Mouse (Mus musculus) hematopoietic stem cell, adult 5-6 weeks (primary cell): ENCODE measurements at regions not wholly inside any gene's neighbourhood (a gene's known extent, or its start where the extent isn't known, plus 50 kb on each side); places are given as distances from the start of the nearest gene placed in this dataset.

Experiments
- ATAC-seq, 2 experiments: fragments of 125-278 bp in 1 of 2; replicated peaks in 1 of 2; 2 replicates each; pipeline ENCODE4 v1.8.0; 2016 to 2017; ENCODE audit warnings: inconsistent platforms in 2 of 2, mild to moderate bottlenecking in 2 of 2, moderate number of reproducible peaks in 2 of 2, low read depth in 1 of 2, moderate TSS enrichment in 1 of 2; ENCODE audit not compliant: low FRiP score in 2 of 2, poor library complexity in 2 of 2, severe bottlenecking in 2 of 2, insufficient read depth in 1 of 2, low TSS enrichment in 1 of 2

DNA sequence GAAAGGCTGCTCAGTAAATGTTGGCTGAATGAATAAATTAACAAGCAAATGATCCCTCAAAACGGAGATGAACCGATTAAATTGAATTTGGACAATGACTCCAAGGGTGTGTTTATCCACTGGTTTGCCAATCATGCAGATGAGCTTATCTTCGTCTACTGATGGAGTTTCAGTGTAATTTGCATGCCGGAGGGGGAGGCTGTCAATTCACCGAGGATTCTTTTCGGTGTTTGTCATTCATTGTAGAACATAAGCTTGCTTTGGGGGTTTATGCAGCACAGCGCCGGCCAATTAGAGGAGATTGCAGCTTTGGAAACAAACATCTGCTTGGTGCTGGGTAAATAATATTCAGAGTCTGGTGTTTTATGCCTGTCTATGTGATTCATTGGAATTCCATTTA is 132.7 kb downstream of the Otoa start:
- no peak for ATAC-seq

DNA sequence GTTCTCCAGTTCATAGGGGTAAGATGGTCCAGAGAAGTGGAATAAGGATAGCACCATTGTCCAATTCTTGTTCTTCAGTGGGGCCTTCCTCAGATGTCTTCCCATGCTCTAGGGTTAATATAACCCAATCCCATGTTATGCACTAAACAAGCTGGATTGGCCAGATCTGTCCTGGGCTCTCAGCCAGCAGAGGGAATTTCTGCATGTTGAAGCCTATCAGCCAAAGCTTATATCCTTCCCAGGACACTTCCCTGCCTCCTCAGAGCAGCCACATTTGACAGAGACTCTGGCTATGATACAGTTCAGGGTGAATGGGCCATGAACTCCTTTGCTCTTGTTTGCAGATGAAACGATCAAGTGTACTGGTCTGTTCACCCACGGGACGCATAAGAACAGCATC is 133.6 kb downstream of the Otoa start:
- no peak for ATAC-seq

GRCm38 (mm10) chr7:121215735-121216134 is 134.3 kb downstream of the Otoa start:
- no peak for ATAC-seq

DNA sequence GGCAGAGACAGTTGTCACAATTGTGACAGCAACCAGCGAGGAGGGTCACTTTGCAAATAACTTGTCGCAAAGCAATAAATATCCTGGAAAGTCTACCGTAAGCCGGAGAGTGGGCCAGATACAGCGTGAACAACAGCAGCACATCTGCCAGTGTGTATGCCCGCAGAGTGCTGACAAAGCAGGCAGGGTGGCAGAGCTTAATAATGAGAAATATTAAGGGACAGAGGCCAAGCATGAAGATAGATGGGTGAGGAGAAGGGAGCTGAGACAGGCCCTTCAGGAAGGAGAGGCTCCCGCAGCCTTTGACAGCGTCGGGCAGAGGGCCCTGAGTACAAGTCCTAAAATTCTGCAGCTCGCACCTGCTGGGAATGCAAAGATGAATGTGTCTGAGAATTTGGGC is 136.6 kb downstream of the Otoa start:
- no peak for ATAC-seq

- no peak for ATAC-seq
Observed at GRCm38 (mm10) chr7:121221158-121221557, 139.7 kb downstream of the Otoa start.

- ATAC-seq = no peak
Observed at GRCm38 (mm10) chr7:121231881-121232280, 150.4 kb downstream of the Otoa start.

- ATAC-seq = no peak
Observed at GRCm38 (mm10) chr7:121234831-121235230, 153.4 kb downstream of the Otoa start.

DNA sequence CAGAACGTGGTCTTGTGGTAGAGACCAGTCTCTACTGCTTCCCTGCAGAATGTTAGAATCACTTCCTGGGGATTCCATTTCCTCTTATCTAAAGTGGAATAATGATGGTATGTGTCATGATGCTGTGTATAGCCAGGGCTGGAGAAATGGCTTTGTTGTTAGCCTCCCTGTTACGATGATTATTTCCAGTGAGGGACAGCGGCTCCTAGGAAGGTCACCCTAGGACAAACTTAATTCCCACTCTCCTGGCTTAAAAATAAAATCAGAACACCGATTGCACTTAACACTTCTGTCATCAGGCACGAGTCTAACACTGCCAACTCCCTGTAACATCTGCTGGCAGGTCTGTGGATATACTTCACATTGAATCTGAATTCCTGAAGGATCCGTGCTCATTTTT is 151.9 kb upstream of the Hs3st2 start:
- ATAC-seq = no peak

DNA sequence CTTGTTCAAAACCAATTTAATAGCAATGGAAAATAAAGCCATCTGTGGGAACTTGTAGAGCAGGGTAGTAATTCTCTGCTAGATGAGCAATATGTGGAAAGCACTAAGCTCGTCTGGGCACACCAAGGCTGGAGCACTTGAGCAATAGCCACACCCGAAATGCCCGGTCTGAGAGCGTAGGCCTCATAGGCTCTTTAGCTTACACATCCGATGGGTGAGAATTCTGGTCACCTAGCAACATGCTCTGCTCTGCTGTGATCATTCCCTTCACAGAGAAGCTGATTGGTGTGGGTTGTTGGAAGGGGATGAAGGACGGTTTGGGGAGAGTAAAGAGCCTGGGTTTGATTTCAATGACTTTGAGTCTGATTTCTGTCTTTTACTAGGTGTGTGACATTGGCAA is 143.8 kb upstream of the Hs3st2 start:
- ATAC-seq = no peak

- no peak for ATAC-seq
Observed at GRCm38 (mm10) chr7:121257466-121257865, 134.2 kb upstream of the Hs3st2 start.

DNA sequence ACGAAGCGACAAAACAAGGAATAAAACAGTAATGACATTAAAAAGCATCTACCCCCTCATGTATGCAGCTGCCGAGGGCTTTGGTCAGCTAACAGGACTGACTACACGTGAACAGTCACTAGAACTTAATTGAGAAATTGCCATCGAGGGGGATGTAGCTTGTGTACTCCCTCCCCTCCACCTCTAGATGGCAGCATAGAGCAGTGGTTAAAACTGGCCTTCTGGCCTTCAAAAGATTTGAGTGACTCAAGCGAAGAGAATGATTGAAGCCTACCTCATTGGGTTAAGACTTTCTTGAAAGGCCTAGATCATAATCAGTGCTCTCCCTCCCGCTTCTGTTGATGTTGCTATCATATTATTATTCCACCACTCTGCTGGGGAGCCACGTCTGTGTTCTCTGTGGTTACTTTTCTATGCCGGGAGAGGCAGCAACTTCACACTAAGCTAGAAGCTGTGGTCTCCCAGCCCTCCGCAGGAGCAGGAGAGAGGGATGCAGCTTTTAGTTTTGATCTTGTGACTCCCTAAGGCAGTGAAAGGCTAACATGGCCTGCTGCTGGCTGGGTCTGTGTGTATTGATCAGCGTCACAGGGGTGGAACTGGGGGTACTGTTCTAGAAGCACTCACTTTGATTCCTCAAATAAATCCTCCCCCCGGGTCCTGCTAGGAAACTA is 132.7 kb upstream of the Hs3st2 start:
- ATAC-seq = peak; percentile 78; a peak in 3 of 4 replicates

GRCm38 (mm10) chr7:121259497-121260009 is 132.1 kb upstream of the Hs3st2 start:
- ATAC-seq = no peak

- no peak for ATAC-seq
Observed at GRCm38 (mm10) chr7:121269358-121269757, 122.3 kb upstream of the Hs3st2 start.

DNA sequence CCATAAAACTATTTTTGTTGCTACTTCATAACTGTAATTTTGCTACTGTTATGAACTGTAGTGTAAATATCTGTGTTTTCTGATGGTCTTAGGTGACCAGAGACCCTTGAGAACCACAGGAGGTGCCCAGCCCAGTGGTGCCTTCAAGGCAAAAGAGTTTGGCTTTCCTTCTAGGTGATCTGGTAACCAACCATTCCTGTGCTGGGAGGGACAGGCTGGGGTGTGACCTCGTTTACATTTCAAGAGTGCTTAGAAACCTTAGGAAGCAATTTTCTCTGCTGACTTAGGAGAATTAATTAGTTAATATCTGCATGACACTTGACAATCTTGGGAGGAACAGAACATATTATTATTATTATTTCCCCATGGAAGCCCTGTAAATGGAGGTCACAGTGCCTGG is 111.1 kb upstream of the Hs3st2 start:
- ATAC-seq = no peak

DNA sequence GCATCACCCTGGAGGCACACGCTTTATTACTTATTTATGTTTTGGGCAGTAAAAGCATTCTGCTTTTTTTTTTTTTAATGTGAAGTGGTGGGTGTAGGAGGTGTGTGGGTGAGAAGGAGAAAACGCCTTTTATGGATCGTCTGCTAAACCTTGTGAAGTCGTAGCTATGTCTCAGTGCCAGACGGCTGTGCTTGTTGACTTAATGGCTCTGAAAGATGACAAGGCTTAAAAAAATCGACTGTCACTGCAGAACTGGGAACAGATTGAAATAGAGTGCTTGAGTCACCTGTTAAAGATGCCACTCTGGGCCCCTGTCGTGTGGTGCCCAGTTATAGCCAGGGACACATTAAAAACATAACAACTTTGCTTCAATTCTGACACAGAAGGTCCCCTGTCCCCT is 109.5 kb upstream of the Hs3st2 start:
- no peak for ATAC-seq

DNA sequence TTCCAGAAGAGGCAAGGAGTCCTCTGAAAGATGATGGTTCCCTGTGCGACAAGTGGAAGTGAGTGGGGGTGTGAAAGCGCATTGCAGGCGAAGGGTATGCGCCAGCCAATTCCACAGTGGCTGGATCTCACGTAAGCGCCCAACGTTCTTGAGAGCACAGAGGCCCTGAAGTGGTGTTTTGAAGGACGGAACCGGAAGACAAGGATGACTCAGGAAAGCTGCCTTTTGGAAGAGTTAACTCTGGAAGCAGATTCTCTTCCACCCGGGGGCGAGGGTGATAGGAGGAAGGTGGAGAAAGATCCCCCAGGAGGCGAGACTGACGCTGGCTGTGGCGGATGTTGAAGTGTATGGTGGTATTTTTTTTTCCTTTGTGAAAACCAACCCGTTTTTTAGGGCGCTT is 101.9 kb upstream of the Hs3st2 start:
- ATAC-seq = no peak

- no peak for ATAC-seq
Observed at GRCm38 (mm10) chr7:121296151-121296695, 95.4 kb upstream of the Hs3st2 start.

DNA sequence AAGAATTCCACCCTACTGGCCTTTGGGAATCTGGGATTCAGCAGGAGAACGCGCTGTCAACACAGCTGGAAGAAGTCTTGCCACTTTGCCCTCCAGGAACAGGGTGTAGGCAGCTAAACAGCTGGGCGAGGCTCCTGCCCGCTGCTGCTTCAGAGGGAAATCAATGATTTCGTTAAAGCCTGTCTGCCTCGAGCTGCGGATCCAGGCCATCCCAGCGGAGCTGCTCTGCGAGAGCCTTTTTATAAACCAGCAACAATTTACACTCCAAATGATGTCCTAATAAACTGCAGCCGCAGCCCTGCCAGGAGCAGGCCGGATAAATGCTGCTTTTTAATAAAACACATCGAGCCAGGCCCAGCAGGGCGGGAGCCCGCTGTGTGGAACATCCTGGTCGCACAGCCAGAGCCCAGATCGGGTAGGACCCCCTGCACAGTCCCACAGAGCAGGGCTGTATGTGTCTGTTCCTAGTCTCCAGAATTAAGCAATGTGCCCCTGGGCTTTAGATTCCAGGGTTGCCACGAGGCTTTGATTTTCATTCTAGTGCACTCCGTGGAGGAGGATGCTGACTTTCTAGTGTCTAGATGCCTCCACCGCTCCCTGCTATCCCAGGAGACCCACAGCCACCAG is 78.6 kb upstream of the Hs3st2 start:
- no peak for ATAC-seq

GRCm38 (mm10) chr7:121314521-121314920 is 77.1 kb upstream of the Hs3st2 start:
- ATAC-seq = no peak
